Mouse (Mus musculus): ENCODE measurements around the gene Stx11. TPM values are rescaled to one million over a fixed set of nuclear protein-coding genes. Genes with fewer than 3 reads are reported as not detected.

Stx11 gene
- polyA plus RNA-seq, 1 experiment from 2014 or later: 3.5 TPM

DNA sequence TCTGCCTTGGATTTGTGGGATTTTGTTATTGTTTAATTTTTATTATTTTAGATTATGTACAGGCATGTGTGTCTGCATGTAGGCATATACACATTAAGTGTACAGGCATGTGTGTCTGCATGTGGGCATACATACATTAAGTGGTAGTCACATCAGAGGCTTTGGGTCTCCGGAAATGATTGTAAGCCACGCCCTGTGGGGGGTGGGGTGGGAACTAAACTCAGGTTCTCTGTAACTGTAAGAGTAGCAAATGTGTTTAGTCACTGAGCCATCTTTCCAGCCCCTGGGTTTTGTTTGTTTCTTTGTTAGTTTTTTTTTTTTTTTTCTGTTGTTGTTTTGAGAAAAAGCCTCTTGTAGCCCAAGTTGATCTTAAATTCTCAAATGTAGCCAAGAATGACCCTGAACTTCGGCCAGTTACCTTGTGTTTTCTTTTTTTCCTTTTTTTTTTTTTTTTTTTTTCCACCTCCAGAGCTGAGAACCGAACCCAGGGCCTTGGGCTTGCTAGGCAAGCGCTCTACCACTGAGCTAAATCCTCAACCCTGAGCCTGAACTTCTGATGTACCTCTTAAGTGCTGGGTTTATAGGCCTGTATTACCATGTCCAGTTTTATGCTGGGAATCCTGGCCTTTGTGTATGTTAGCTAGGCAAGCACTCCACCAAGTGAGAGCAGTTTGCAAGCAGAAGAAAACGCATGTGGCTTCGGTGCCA, 34.8 kb downstream of the Stx11 start:
- no peak overlapping the region for H3K9ac ChIP-seq
- H3K27me3 ChIP-seq: no peaks in the 10 kb centered on the region
- H3K4me3 ChIP-seq: no peak overlapping the region
- ATAC-seq (replicated peaks; ENCODE audit: insufficient number of reproducible peaks, insufficient read depth, low FRiP score, low read depth): no peak
- no peak overlapping the region for H3K4me2 ChIP-seq
- peaks cover 5% of the 10 kb centered on the region; the same call in 1 of the 2 replicates for H3K4me1 ChIP-seq (replicated peaks)
- 71% methylated on average over 7 of the region's 7 CpGs for WGBS
- H3K9me3 ChIP-seq (replicated peaks): no peaks in the 10 kb centered on the region
- H3K36me3 ChIP-seq: no peaks in the 10 kb centered on the region
- no peak overlapping the region for H3K27ac ChIP-seq

DNA sequence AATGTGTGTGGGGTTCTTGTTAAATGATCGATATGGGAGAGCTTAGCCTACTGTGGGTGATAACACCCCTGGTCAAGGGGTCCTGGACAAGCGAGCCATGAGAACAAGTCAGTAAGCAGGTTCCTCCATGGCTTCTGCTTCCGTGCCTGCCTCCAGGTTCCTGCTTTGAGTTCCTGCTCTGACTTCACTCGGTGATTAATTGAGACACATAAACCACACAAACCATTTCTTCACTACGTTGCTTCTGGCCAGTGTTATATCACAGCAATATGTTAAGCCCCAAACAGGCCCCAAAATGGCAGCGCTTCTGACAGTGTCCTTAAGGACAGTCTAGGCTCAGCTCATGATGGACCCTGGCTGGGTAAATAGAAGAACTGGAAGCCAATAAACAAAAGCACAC, 35.9 kb downstream of the Stx11 start:
- H3K9ac ChIP-seq: no peak overlapping the region
- H3K36me3 ChIP-seq: no peaks in the 10 kb centered on the region
- H3K27ac ChIP-seq: no peak overlapping the region
- no peaks in the 10 kb centered on the region for H3K9me3 ChIP-seq (replicated peaks)
- H3K4me3 ChIP-seq: no peak overlapping the region
- H3K4me2 ChIP-seq: no peak overlapping the region
- no peaks in the 10 kb centered on the region for H3K27me3 ChIP-seq
- no peak for ATAC-seq (replicated peaks; ENCODE audit: insufficient number of reproducible peaks, insufficient read depth, low FRiP score, low read depth)
- H3K4me1 ChIP-seq (replicated peaks): peaks cover 9% of the 10 kb centered on the region
- WGBS: 85% methylated on average over 6 of the region's 6 CpGs

DNA sequence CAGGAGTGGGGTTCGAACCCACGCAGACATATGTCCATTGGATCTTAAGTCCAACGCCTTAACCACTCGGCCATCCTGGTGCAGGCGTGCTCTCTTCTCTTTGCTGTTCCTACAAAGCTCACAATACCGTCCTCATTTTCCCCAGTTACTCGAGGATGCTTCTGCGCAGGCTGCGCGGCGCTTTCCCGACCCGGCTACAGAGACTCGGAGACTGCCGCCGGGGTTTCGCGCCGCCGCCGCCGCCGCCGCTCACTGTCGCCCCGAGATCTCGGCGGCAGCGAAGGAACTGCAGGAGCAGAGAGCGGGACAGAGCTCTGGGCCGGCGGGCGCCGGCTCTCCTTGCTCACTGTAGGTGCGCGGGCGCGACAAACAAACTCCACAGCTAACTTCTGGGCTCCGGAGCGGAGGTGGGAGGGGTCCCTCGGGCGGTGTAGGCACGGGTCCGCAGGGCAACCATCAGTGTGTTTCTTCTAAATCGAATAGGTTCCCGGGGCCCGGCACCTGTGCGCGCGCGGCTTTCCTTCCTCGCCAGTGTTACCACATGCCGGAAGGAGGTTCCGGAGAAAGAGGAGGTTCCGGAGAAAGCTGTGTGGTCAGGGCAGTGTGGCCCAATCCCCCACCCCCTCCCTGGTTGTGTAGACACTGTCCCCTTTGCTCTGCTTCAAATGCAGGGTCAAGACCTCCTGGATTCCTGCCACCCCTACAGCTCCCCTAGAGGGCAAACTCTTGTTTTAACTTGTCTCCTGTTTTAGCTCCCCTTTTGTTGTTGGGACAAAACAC, 41.3 kb downstream of the Stx11 start:
- peaks cover 4% of the 10 kb centered on the region; the same call in 1 of the 2 replicates for H3K4me1 ChIP-seq (replicated peaks)
- H3K27ac ChIP-seq: peak overlapping the region; percentile 87
- H3K9ac ChIP-seq: peak overlapping the region; percentile 69
- ATAC-seq (replicated peaks; ENCODE audit: insufficient number of reproducible peaks, insufficient read depth, low FRiP score, low read depth): peak; percentile 92
- H3K27me3 ChIP-seq: no peaks in the 10 kb centered on the region
- under 1% methylated on average over 55 of the region's 55 CpGs for WGBS
- no peaks in the 10 kb centered on the region for H3K36me3 ChIP-seq
- no peaks in the 10 kb centered on the region for H3K9me3 ChIP-seq (replicated peaks)
- H3K4me3 ChIP-seq: peak overlapping the region; percentile 75
- H3K4me2 ChIP-seq: peak overlapping the region; percentile 60

DNA sequence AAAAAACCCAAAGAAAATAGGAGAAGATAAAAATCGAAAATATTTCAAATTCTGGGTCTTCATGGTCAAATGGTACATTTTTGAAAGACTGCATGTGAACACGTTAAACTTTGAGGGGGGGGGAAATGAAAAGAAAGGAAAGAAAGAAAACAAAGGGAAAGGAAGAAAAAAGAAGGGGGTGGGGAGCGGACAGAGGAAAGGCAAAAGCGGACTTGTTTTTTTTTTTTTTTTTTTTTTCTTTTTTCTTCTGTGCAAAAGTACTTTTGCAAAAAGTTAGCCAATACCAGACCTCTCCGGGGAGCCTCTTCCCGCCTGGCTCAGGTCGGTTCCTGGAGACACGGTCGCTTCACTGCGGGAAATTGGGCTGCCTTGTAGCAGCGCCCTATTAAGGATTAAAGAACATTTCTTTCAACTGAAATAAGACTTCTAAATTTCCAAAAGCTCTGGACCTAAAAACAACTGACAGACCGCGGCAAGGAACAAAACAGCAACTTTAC, 42.0 kb downstream of the Stx11 start:
- H3K4me1 ChIP-seq (replicated peaks): peaks cover 4% of the 10 kb centered on the region; the same call in 1 of the 2 replicates
- H3K36me3 ChIP-seq: no peaks in the 10 kb centered on the region
- peak overlapping the region; percentile 87 for H3K27ac ChIP-seq
- H3K27me3 ChIP-seq: no peaks in the 10 kb centered on the region
- peak overlapping the region; percentile 69 for H3K9ac ChIP-seq
- peak overlapping the region; percentile 75 for H3K4me3 ChIP-seq
- peak; percentile 24 for ATAC-seq (replicated peaks; ENCODE audit: insufficient number of reproducible peaks, insufficient read depth, low FRiP score, low read depth)
- WGBS: 5% methylated on average over 13 of the region's 13 CpGs
- no peaks in the 10 kb centered on the region for H3K9me3 ChIP-seq (replicated peaks)
- peak overlapping the region; percentile 60 for H3K4me2 ChIP-seq

DNA sequence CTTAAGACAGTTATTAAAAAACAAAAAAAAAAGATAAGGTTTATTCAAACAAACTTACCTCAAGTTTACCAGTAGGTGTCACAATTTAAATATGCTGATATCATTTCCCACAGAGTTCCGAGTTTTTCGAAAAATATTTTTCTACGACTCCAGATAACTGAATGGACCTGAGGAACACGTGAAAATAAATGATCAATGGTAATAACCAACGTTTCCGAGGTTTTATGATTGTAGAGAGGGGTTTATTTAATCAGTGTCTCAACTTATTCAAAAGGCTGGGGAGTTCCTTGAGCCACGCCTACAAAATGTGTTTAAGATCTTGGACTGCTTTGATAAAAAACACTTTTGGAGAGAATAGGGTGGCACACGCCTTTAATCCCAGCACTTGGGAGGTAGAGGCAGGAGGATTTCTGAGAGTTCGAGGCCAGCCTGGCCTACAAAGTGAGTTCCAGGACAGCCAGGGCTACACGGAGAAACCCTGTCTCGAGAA, 42.5 kb downstream of the Stx11 start:
- Histone ChIP-seq H3K4me1 (replicated peaks) (peaks cover 4% of the 10 kb centered on the region; the same call in 1 of the 2 replicates), H3K36me3 (no peaks in the 10 kb centered on the region), H3K4me3 (peak overlapping the region; percentile 75), H3K27me3 (no peaks in the 10 kb centered on the region), H3K9ac (no peak overlapping the region), H3K9me3 (replicated peaks) (no peaks in the 10 kb centered on the region), H3K27ac (no peak overlapping the region), H3K4me2 (peak overlapping the region; percentile 60)
- ATAC-seq (replicated peaks; ENCODE audit: insufficient number of reproducible peaks, insufficient read depth, low FRiP score, low read depth): no peak
- WGBS: 34% methylated on average over 11 of the region's 11 CpGs

GRCm38 (mm10) chr10:12919287-12919686, 44.8 kb downstream of the Stx11 start:
- H3K36me3 ChIP-seq: no peaks in the 10 kb centered on the region
- no peak overlapping the region for H3K27ac ChIP-seq
- no peak overlapping the region for H3K4me3 ChIP-seq
- H3K9ac ChIP-seq: no peak overlapping the region
- H3K9me3 ChIP-seq (replicated peaks): no peaks in the 10 kb centered on the region
- 44% methylated on average over 5 of the region's 5 CpGs for WGBS
- ATAC-seq (replicated peaks; ENCODE audit: insufficient number of reproducible peaks, insufficient read depth, low FRiP score, low read depth): no peak; the same call in 1 of the 2 replicates
- H3K4me1 ChIP-seq (replicated peaks): peaks cover 4% of the 10 kb centered on the region; the same call in 1 of the 2 replicates
- no peak overlapping the region for H3K4me2 ChIP-seq
- no peaks in the 10 kb centered on the region for H3K27me3 ChIP-seq

DNA sequence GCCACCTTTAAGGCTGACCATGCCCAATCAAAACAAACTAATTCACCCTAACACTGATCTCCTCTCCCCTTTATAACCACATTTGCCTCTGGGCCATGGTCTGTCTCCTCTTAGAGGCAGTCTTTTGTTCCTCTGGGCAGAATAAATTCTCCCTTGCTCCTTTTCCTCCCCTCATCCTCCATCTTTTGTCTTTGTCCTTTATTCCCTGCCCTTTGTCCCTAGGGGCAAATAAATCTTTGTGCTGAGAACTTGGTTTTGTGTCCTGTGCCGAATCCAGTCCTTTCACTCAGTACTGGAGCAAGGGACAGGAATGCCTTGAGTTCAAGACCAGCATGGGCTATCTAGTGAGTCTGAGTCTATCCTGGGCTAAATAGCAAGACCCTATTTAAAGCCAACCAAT, 46.5 kb downstream of the Stx11 start:
- no peak for ATAC-seq (replicated peaks; ENCODE audit: insufficient number of reproducible peaks, insufficient read depth, low FRiP score, low read depth)
- Histone ChIP-seq H3K27ac (no peak overlapping the region), H3K4me1 (replicated peaks) (no peaks in the 10 kb centered on the region), H3K4me2 (no peak overlapping the region), H3K9me3 (replicated peaks) (no peaks in the 10 kb centered on the region), H3K36me3 (no peaks in the 10 kb centered on the region), H3K4me3 (no peak overlapping the region), H3K27me3 (no peaks in the 10 kb centered on the region), H3K9ac (no peak overlapping the region)
- WGBS: 86% methylated on average over 1 of the region's 1 CpGs

DNA sequence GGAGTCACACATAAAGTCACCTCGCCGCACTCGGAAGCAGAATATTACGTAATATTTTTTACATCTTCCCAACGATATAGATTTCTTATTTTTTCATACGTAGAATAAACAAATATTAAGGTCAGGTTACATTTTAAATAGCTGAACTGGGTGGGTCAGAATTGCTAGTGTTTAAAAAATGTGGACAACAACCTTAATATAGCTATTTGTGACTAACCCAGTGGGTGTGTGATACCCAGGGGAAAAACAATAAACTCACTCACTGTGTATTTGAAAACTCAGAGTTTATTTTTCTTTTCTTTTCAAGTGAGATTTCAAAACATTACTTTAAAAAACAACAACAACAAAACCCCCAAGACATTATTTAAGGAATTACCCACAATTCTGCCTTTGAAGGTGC, 47.7 kb downstream of the Stx11 start:
- Histone ChIP-seq H3K27ac (no peak overlapping the region), H3K36me3 (no peaks in the 10 kb centered on the region), H3K9ac (no peak overlapping the region), H3K9me3 (replicated peaks) (no peaks in the 10 kb centered on the region), H3K4me2 (no peak overlapping the region), H3K4me1 (replicated peaks) (peaks cover 10% of the 10 kb centered on the region; the same call in 1 of the 2 replicates), H3K4me3 (no peak overlapping the region), H3K27me3 (no peaks in the 10 kb centered on the region)
- WGBS: 87% methylated on average over 6 of the region's 6 CpGs
- ATAC-seq (replicated peaks; ENCODE audit: insufficient number of reproducible peaks, insufficient read depth, low FRiP score, low read depth): no peak

DNA sequence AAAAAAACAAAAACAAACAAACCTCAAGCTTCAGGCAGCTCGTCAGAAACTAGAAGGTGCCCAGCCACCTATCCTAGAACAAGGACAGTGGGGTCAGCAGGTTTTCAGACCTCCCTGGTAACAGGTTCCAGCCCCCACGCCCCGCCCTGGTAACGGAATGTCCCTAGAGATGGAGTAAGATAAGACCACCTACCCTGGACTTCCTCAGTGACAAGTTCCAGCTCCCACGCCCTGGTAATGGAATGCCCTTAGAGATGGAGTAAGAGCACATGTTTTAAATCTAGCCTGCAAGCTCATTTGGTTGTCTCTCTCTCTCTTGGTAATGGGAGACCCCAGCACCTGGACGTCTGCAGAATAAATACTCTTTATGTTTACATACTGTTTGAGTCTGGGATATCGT, 48.3 kb downstream of the Stx11 start:
- Histone ChIP-seq H3K4me1 (replicated peaks) (peaks cover 11% of the 10 kb centered on the region; the same call in 1 of the 2 replicates), H3K27ac (no peak overlapping the region), H3K9ac (no peak overlapping the region), H3K4me2 (no peak overlapping the region), H3K4me3 (no peak overlapping the region), H3K36me3 (no peaks in the 10 kb centered on the region), H3K27me3 (no peaks in the 10 kb centered on the region), H3K9me3 (replicated peaks) (no peaks in the 10 kb centered on the region)
- 52% methylated on average over 7 of the region's 7 CpGs for WGBS
- no peak for ATAC-seq (replicated peaks; ENCODE audit: insufficient number of reproducible peaks, insufficient read depth, low FRiP score, low read depth)

GRCm38 (mm10) chr10:12914203-12914602, 49.9 kb downstream of the Stx11 start:
- ATAC-seq (replicated peaks; ENCODE audit: insufficient number of reproducible peaks, insufficient read depth, low FRiP score, low read depth): no peak

DNA sequence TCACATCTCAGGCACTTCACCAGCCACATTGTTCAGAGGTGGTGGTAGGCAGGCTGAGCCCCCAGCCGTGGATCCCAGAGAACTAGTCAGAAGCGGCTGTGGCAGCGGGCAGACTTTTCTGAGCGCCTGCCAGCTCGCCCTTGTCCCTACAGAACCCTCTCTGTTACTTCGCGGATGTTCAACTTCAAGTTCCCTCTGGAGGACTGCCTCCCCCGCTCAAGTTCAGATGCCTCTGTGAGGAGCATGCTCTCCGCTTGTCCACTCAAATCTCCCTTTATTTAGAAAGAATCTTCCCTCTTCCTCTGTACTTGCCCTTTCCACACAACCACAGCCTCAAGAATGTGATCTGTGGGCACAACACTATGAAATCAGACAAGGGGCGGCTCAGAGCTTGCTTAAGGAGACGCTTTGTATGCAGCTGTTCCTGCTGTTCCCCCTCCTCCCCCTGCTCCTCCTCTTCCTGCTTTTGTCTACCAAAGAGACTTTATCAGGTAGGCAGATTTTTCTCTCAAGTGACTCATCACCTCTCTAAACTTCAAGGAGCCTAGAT, 52.0 kb downstream of the Stx11 start:
- 11% methylated on average over 11 of the region's 11 CpGs for WGBS
- H3K36me3 ChIP-seq: no peaks in the 10 kb centered on the region
- H3K9me3 ChIP-seq (replicated peaks): no peaks in the 10 kb centered on the region
- no peak; the same call in 1 of the 2 replicates for ATAC-seq (replicated peaks; ENCODE audit: insufficient number of reproducible peaks, insufficient read depth, low FRiP score, low read depth)
- H3K4me3 ChIP-seq: peak overlapping the region; percentile 31
- peak overlapping the region; percentile 61 for H3K4me2 ChIP-seq
- H3K27ac ChIP-seq: peak overlapping the region; percentile 68
- H3K9ac ChIP-seq: no peak overlapping the region
- no peaks in the 10 kb centered on the region for H3K27me3 ChIP-seq
- H3K4me1 ChIP-seq (replicated peaks): peaks cover 11% of the 10 kb centered on the region; the same call in 1 of the 2 replicates

More at GRCm38 (mm10) chr10:12914203-12914602, 49.9 kb downstream of the Stx11 start:
- H3K27ac ChIP-seq: no peak overlapping the region
- no peak overlapping the region for H3K4me2 ChIP-seq
- H3K4me3 ChIP-seq: no peak overlapping the region
- H3K4me1 ChIP-seq (replicated peaks): peaks cover 11% of the 10 kb centered on the region; the same call in 1 of the 2 replicates
- no peaks in the 10 kb centered on the region for H3K36me3 ChIP-seq
- WGBS: 95% methylated on average over 1 of the region's 1 CpGs
- no peaks in the 10 kb centered on the region for H3K9me3 ChIP-seq (replicated peaks)
- H3K27me3 ChIP-seq: no peaks in the 10 kb centered on the region
- no peak overlapping the region for H3K9ac ChIP-seq

All from heart, embryonic 15.5 days (tissue).